Mouse (Mus musculus): ENCODE results near the gene Retreg1. TPM values are rescaled to one million over a fixed set of nuclear protein-coding genes. Genes with fewer than 3 reads are reported as not detected.
A peak's percentile ranks its signal among the peaks of the same experiment; 100 is the strongest.

Gene Retreg1
- polyA plus RNA-seq, 1 experiment = 24.3 TPM

- no peak overlapping the region for H3K27ac ChIP-seq (ENCODE audit: insufficient read depth, low read length)
- H3K4me1 ChIP-seq (ENCODE audit: control insufficient read depth, insufficient read depth, low read length) = 0 out of 2 replicates have a peak, but pooled peaks cover 1% of the 10 kb centered on the region
- no peak for TF ChIP-seq POLR2A (IDR thresholded peaks at IDR 0.05; ENCODE audit: extremely low read depth, insufficient read depth, low read length)
- TF ChIP-seq CTCF (IDR thresholded peaks at IDR 0.05; ENCODE audit: extremely low read depth, insufficient read depth, low read length) = no peak
- peak overlapping the region; percentile 95; the same call in 1 of the 2 replicates for H3K4me3 ChIP-seq (ENCODE audit: insufficient read depth, low read length)
Observed at GRCm38 (mm10) chr15:25844771-25845170, 1.8 kb downstream of the Retreg1 start.

GRCm38 (mm10) chr15:25847576-25848168 lies 4.7 kb downstream of the Retreg1 start:
- 0 out of 2 replicates have a peak, but pooled peaks cover 1% of the 10 kb centered on the region for H3K4me1 ChIP-seq (ENCODE audit: control insufficient read depth, insufficient read depth, low read length)

GRCm38 (mm10) chr15:25850552-25850951 lies 7.6 kb downstream of the Retreg1 start:
- Histone ChIP-seq H3K27ac (ENCODE audit: insufficient read depth, low read length) (no peak overlapping the region), H3K4me1 (ENCODE audit: control insufficient read depth, insufficient read depth, low read length) (peaks cover 2% of the 10 kb centered on the region; the same call in 1 of the 2 replicates), H3K4me3 (ENCODE audit: insufficient read depth, low read length) (no peak overlapping the region)
- TF ChIP-seq POLR2A (IDR thresholded peaks at IDR 0.05; ENCODE audit: extremely low read depth, insufficient read depth, low read length) (no peak), CTCF (IDR thresholded peaks at IDR 0.05; ENCODE audit: extremely low read depth, insufficient read depth, low read length) (no peak)

More at GRCm38 (mm10) chr15:25847576-25848168, 4.7 kb downstream of the Retreg1 start:
- TF ChIP-seq CTCF (IDR thresholded peaks at IDR 0.05; ENCODE audit: extremely low read depth, insufficient read depth, low read length) (no peak), POLR2A (IDR thresholded peaks at IDR 0.05; ENCODE audit: extremely low read depth, insufficient read depth, low read length) (no peak)
- no peak overlapping the region for H3K27ac ChIP-seq (ENCODE audit: insufficient read depth, low read length)
- H3K4me3 ChIP-seq (ENCODE audit: insufficient read depth, low read length) = no peak overlapping the region

- TF ChIP-seq CTCF (IDR thresholded peaks at IDR 0.05; ENCODE audit: extremely low read depth, insufficient read depth, low read length) (no peak), POLR2A (IDR thresholded peaks at IDR 0.05; ENCODE audit: extremely low read depth, insufficient read depth, low read length) (no peak)
- Histone ChIP-seq H3K27ac (ENCODE audit: insufficient read depth, low read length) (no peak overlapping the region), H3K4me3 (ENCODE audit: insufficient read depth, low read length) (no peak overlapping the region), H3K4me1 (ENCODE audit: control insufficient read depth, insufficient read depth, low read length) (peaks cover 3% of the 10 kb centered on the region)
Observed at GRCm38 (mm10) chr15:25854270-25854904, 11.4 kb downstream of the Retreg1 start.

- no peak overlapping the region for H3K27ac ChIP-seq (ENCODE audit: insufficient read depth, low read length)
- TF ChIP-seq POLR2A (IDR thresholded peaks at IDR 0.05; ENCODE audit: extremely low read depth, insufficient read depth, low read length) = no peak
- no peak for TF ChIP-seq CTCF (IDR thresholded peaks at IDR 0.05; ENCODE audit: extremely low read depth, insufficient read depth, low read length)
- no peak overlapping the region for H3K4me3 ChIP-seq (ENCODE audit: insufficient read depth, low read length)
- peaks cover 3% of the 10 kb centered on the region for H3K4me1 ChIP-seq (ENCODE audit: control insufficient read depth, insufficient read depth, low read length)
Observed at GRCm38 (mm10) chr15:25858611-25859058, 15.7 kb downstream of the Retreg1 start.

GRCm38 (mm10) chr15:25859469-25859868 lies 16.5 kb downstream of the Retreg1 start:
- no peak overlapping the region for H3K4me3 ChIP-seq (ENCODE audit: insufficient read depth, low read length)
- no peak for TF ChIP-seq POLR2A (IDR thresholded peaks at IDR 0.05; ENCODE audit: extremely low read depth, insufficient read depth, low read length)
- TF ChIP-seq CTCF (IDR thresholded peaks at IDR 0.05; ENCODE audit: extremely low read depth, insufficient read depth, low read length) = no peak
- no peak overlapping the region for H3K27ac ChIP-seq (ENCODE audit: insufficient read depth, low read length)
- H3K4me1 ChIP-seq (ENCODE audit: control insufficient read depth, insufficient read depth, low read length) = peaks cover 3% of the 10 kb centered on the region

GRCm38 (mm10) chr15:25861900-25862299 lies 18.9 kb downstream of the Retreg1 start:
- H3K4me3 ChIP-seq (ENCODE audit: insufficient read depth, low read length) = no peak overlapping the region
- H3K4me1 ChIP-seq (ENCODE audit: control insufficient read depth, insufficient read depth, low read length) = peaks cover 2% of the 10 kb centered on the region; the same call in 1 of the 2 replicates
- TF ChIP-seq POLR2A (IDR thresholded peaks at IDR 0.05; ENCODE audit: extremely low read depth, insufficient read depth, low read length) (no peak), CTCF (IDR thresholded peaks at IDR 0.05; ENCODE audit: extremely low read depth, insufficient read depth, low read length) (no peak)
- no peak overlapping the region for H3K27ac ChIP-seq (ENCODE audit: insufficient read depth, low read length)

GRCm38 (mm10) chr15:25865605-25866004 lies 22.6 kb downstream of the Retreg1 start:
- Histone ChIP-seq H3K4me3 (ENCODE audit: insufficient read depth, low read length) (no peak overlapping the region), H3K4me1 (ENCODE audit: control insufficient read depth, insufficient read depth, low read length) (no peaks in the 10 kb centered on the region; the same call in 1 of the 2 replicates), H3K27ac (ENCODE audit: insufficient read depth, low read length) (no peak overlapping the region)
- TF ChIP-seq POLR2A (IDR thresholded peaks at IDR 0.05; ENCODE audit: extremely low read depth, insufficient read depth, low read length) (no peak), CTCF (IDR thresholded peaks at IDR 0.05; ENCODE audit: extremely low read depth, insufficient read depth, low read length) (no peak)

- no peaks in the 10 kb centered on the region; the same call in 1 of the 2 replicates for H3K4me1 ChIP-seq (ENCODE audit: control insufficient read depth, insufficient read depth, low read length)
- H3K4me3 ChIP-seq (ENCODE audit: insufficient read depth, low read length) = no peak overlapping the region
- H3K27ac ChIP-seq (ENCODE audit: insufficient read depth, low read length) = no peak overlapping the region
- TF ChIP-seq POLR2A (IDR thresholded peaks at IDR 0.05; ENCODE audit: extremely low read depth, insufficient read depth, low read length) (no peak), CTCF (IDR thresholded peaks at IDR 0.05; ENCODE audit: extremely low read depth, insufficient read depth, low read length) (no peak)
Observed at GRCm38 (mm10) chr15:25866106-25866505, 23.1 kb downstream of the Retreg1 start.

- TF ChIP-seq CTCF (IDR thresholded peaks at IDR 0.05; ENCODE audit: extremely low read depth, insufficient read depth, low read length) = no peak
- no peak for TF ChIP-seq POLR2A (IDR thresholded peaks at IDR 0.05; ENCODE audit: extremely low read depth, insufficient read depth, low read length)
- Histone ChIP-seq H3K4me1 (ENCODE audit: control insufficient read depth, insufficient read depth, low read length) (no peaks in the 10 kb centered on the region; the same call in 1 of the 2 replicates), H3K27ac (ENCODE audit: insufficient read depth, low read length) (no peak overlapping the region), H3K4me3 (ENCODE audit: insufficient read depth, low read length) (no peak overlapping the region)
Observed at GRCm38 (mm10) chr15:25869129-25869528, 26.1 kb downstream of the Retreg1 start.

All from cortical plate, adult 2 months (tissue).